Mouse (Mus musculus) CH12.LX (cell line): Measurements from ENCODE around the gene Cryz. TPM values are rescaled to one million over a fixed set of nuclear protein-coding genes. Genes with fewer than 3 reads are reported as not detected.

Experiments
- DNase-seq: peaks from one replicate; pipeline ENCODE4 v3.0.0-alpha.2; 2013; ENCODE audit errors: extremely low read depth
- H3K27ac ChIP-seq: 2 replicates; pipeline ENCODE4 v1.5.1; 2012; ENCODE audit warnings: low read depth, mild to moderate bottlenecking, control low read depth, moderate library complexity; ENCODE audit not compliant: insufficient read depth
- H3K27me3 ChIP-seq: replicated peaks from 2 replicates; pipeline ENCODE3; 2012; ENCODE audit warnings: inconsistent platforms
- H3K36me3 ChIP-seq, 2 experiments: replicated peaks in 1 of 2; 2 replicates each; pipeline versions ENCODE3 to v1.6.1; 2012; ENCODE audit warnings: inconsistent platforms in 1 of 2, low read length in 1 of 2, mild to moderate bottlenecking in 1 of 2, mixed read lengths in 1 of 2, moderate library complexity in 1 of 2; ENCODE audit not compliant: control insufficient read depth in 1 of 2, insufficient read depth in 1 of 2
- H3K4me1 ChIP-seq, 2 experiments: 2 replicates each; pipeline ENCODE4 v1.6.1; 2012; ENCODE audit warnings: inconsistent platforms in 1 of 2, moderate library complexity in 1 of 2; ENCODE audit not compliant: insufficient read depth in 2 of 2, control insufficient read depth in 1 of 2
- H3K4me2 ChIP-seq: 2 replicates; pipeline ENCODE4 v1.6.1; 2012; ENCODE audit warnings: low read depth, mild to moderate bottlenecking, control low read depth; ENCODE audit not compliant: poor library complexity, insufficient read depth, severe bottlenecking
- H3K4me3 ChIP-seq, 3 experiments: fragments of 150-350 bp in 1 of 3; sonication (generic) in 1 of 3; replicated peaks in 1 of 3; 2 replicates each; pipeline versions ENCODE3 to v1.5.1; 2011 to 2012; ENCODE audit warnings: low read depth in 2 of 3, low read length in 2 of 3, mild to moderate bottlenecking in 2 of 3, moderate library complexity in 2 of 3, control low read depth in 1 of 3, improper control_type of control experiment in 1 of 3, inconsistent platforms in 1 of 3, mixed read lengths in 1 of 3; ENCODE audit not compliant: poor library complexity in 1 of 3
- H3K79me2 ChIP-seq: replicated peaks from 2 replicates; pipeline ENCODE4 v1.6.1; 2012; ENCODE audit warnings: mild to moderate bottlenecking, moderate library complexity; ENCODE audit not compliant: control insufficient read depth, poor library complexity, insufficient read depth, severe bottlenecking; ENCODE audit errors: extremely low read depth
- H3K9ac ChIP-seq: 2 replicates; pipeline ENCODE4 v1.6.1; 2012; ENCODE audit warnings: low read depth, mild to moderate bottlenecking, control low read depth, moderate library complexity; ENCODE audit not compliant: insufficient read depth
- H3K9me3 ChIP-seq: replicated peaks from 2 replicates; pipeline ENCODE3; 2012; ENCODE audit warnings: low read length, inconsistent platforms, mixed read lengths
- BHLHE40 ChIP-seq: IDR thresholded peaks from 2 replicates; pipeline ENCODE4 v1.6.1; 2011; ENCODE audit warnings: mild to moderate bottlenecking, low read depth, low read length, improper control_type of control experiment
- CHD1 ChIP-seq: IDR thresholded peaks from 2 replicates; pipeline ENCODE4 v1.6.1; 2012; ENCODE audit warnings: low read depth, low read length, improper control_type of control experiment, inconsistent platforms
- CHD2 ChIP-seq: IDR thresholded peaks from 2 replicates; pipeline ENCODE4 v1.6.1; 2011; ENCODE audit warnings: low read length, improper control_type of control experiment
- CTCF ChIP-seq, 2 experiments: IDR thresholded peaks in 1 of 2; conservative IDR thresholded peaks in 1 of 2; 2 replicates each; pipeline ENCODE4 v1.5.1; 2011 to 2012; ENCODE audit warnings: low read depth in 2 of 2, low read length in 2 of 2, improper control_type of control experiment in 1 of 2, inconsistent platforms in 1 of 2, mild to moderate bottlenecking in 1 of 2, moderate library complexity in 1 of 2
- E2F4 ChIP-seq: IDR thresholded peaks from 2 replicates; pipeline ENCODE4 v1.6.1; 2011; ENCODE audit warnings: low read depth, low read length, improper control_type of control experiment; ENCODE audit not compliant: insufficient replicate concordance
- ELF1 ChIP-seq: IDR thresholded peaks from 2 replicates; pipeline ENCODE4 v1.6.1; 2014; ENCODE audit warnings: low read depth, mild to moderate bottlenecking, inconsistent platforms, low read length, improper control_type of control experiment
- EP300 ChIP-seq: IDR thresholded peaks from 2 replicates; pipeline ENCODE4 v1.6.1; 2011; ENCODE audit warnings: low read length, improper control_type of control experiment
- GABPA ChIP-seq: IDR thresholded peaks from 2 replicates; pipeline ENCODE4 v1.6.1; 2012; ENCODE audit warnings: low read depth, low read length, improper control_type of control experiment, inconsistent platforms; ENCODE audit not compliant: insufficient replicate concordance
- HCFC1 ChIP-seq: IDR thresholded peaks from 2 replicates; pipeline ENCODE4 v1.6.1; 2012; ENCODE audit warnings: low read depth, mild to moderate bottlenecking, inconsistent platforms, low read length, improper control_type of control experiment
- IRF4 ChIP-seq: IDR thresholded peaks from 2 replicates; pipeline ENCODE4 v1.6.1; 2014; ENCODE audit warnings: low read depth, mild to moderate bottlenecking, inconsistent platforms, low read length, improper control_type of control experiment
- KAT2A ChIP-seq: IDR thresholded peaks from 2 replicates; pipeline ENCODE4 v1.6.1; 2012; ENCODE audit warnings: low read length, improper control_type of control experiment, inconsistent platforms; ENCODE audit not compliant: insufficient replicate concordance
- MAFK ChIP-seq: IDR thresholded peaks from 2 replicates; pipeline ENCODE4 v1.6.1; 2011; ENCODE audit warnings: low read length, improper control_type of control experiment; ENCODE audit not compliant: insufficient replicate concordance
- MAX ChIP-seq: IDR thresholded peaks from 2 replicates; pipeline ENCODE4 v1.6.1; 2011; ENCODE audit warnings: low read length, improper control_type of control experiment
- MAZ ChIP-seq: IDR thresholded peaks from 2 replicates; pipeline ENCODE4 v1.6.1; 2012; ENCODE audit warnings: low read depth, mild to moderate bottlenecking, inconsistent platforms, low read length, improper control_type of control experiment, moderate library complexity
- MXI1 ChIP-seq: IDR thresholded peaks from 2 replicates; pipeline ENCODE4 v1.6.1; 2011; ENCODE audit warnings: mild to moderate bottlenecking, low read depth, low read length, improper control_type of control experiment
- MYC ChIP-seq: IDR thresholded peaks from 2 replicates; pipeline ENCODE4 v1.6.1; 2011; ENCODE audit warnings: low read depth, mild to moderate bottlenecking, improper control_type of control experiment, low read length
- NELFE ChIP-seq: IDR thresholded peaks from 2 replicates; pipeline ENCODE4 v1.6.1; 2011; ENCODE audit warnings: low read depth, low read length, improper control_type of control experiment
- NRF1 ChIP-seq: IDR thresholded peaks from 2 replicates; pipeline ENCODE4 v1.6.1; 2014; ENCODE audit warnings: low read depth, mild to moderate bottlenecking, inconsistent platforms, low read length, improper control_type of control experiment, moderate library complexity
- PAX5 ChIP-seq: IDR thresholded peaks from 2 replicates; pipeline ENCODE4 v1.6.1; 2012; ENCODE audit warnings: low read length, inconsistent platforms, mixed read lengths
- POLR2AphosphoS2 ChIP-seq: IDR thresholded peaks from 2 replicates; pipeline ENCODE4 v1.6.1; 2011; ENCODE audit warnings: low read depth, low read length, improper control_type of control experiment
- RAD21 ChIP-seq: IDR thresholded peaks from 2 replicates; pipeline ENCODE4 v1.6.1; 2011; ENCODE audit warnings: low read depth, mild to moderate bottlenecking, low read length, improper control_type of control experiment, moderate library complexity
- RCOR1 ChIP-seq: conservative IDR thresholded peaks from 2 replicates; pipeline ENCODE4 v1.6.1; 2012; ENCODE audit warnings: low read depth, mild to moderate bottlenecking, inconsistent platforms, low read length, improper control_type of control experiment
- TBP ChIP-seq: conservative IDR thresholded peaks from 2 replicates; pipeline ENCODE4 v1.6.1; 2011; ENCODE audit warnings: low read depth, low read length, improper control_type of control experiment
- TCF12 ChIP-seq: IDR thresholded peaks from 2 replicates; pipeline ENCODE4 v1.6.1; 2014; ENCODE audit warnings: low read depth, mild to moderate bottlenecking, inconsistent platforms, low read length, improper control_type of control experiment
- UBTF ChIP-seq: IDR thresholded peaks from 2 replicates; pipeline ENCODE4 v1.6.1; 2012; ENCODE audit warnings: low read depth, mild to moderate bottlenecking, inconsistent platforms, low read length, improper control_type of control experiment, moderate library complexity
- USF1 ChIP-seq: IDR thresholded peaks from 2 replicates; pipeline ENCODE4 v1.6.1; 2014; ENCODE audit warnings: low read depth, mild to moderate bottlenecking, inconsistent platforms, low read length, improper control_type of control experiment
- USF2 ChIP-seq: conservative IDR thresholded peaks from 2 replicates; pipeline ENCODE4 v1.6.1; 2011; ENCODE audit warnings: low read depth, low read length, improper control_type of control experiment
- ZKSCAN1 ChIP-seq: IDR thresholded peaks from 2 replicates; pipeline ENCODE4 v1.6.1; 2012; ENCODE audit warnings: low read depth, inconsistent platforms, low read length, improper control_type of control experiment, borderline replicate concordance
- ZMIZ1 ChIP-seq: IDR thresholded peaks from 2 replicates; pipeline ENCODE4 v1.6.1; 2012; ENCODE audit warnings: low read depth, mild to moderate bottlenecking, inconsistent platforms, low read length, improper control_type of control experiment
- ZNF384 ChIP-seq: IDR thresholded peaks from 2 replicates; pipeline ENCODE4 v1.6.1; 2012; ENCODE audit warnings: low read depth, low read length, improper control_type of control experiment, inconsistent platforms
- dilution Hi-C: fragments of 300-500 bp; cut with MboI; formaldehyde crosslinking; loops from 2 replicates; pipeline ENCODE4 v1.14.3; 2020; ENCODE audit warnings: low sequenced_read_pairs; ENCODE audit not compliant: extremely low pct_unique_long_range_greater_than_20kb, extremely low pct_ligation_motif_present
- in situ Hi-C: fragments of 300-500 bp; cut with MboI; formaldehyde crosslinking; loops from 3 replicates; pipeline ENCODE4 v1.14.3; 2019; ENCODE audit warnings: low sequenced_read_pairs, low pct_ligation_motif_present, low pct_unique_long_range_greater_than_20kb, mixed read lengths
- polyA plus RNA-seq: library from polyadenylated mRNA; unstranded; fragments of >175 nt; gene quantifications from 2 replicates; pipeline ENCODE4 v1.2.1, GENCODE M21; 2012; ENCODE audit warnings: low read depth; ENCODE audit not compliant: insufficient read length
- total RNA-seq, 2 experiments: library from RNA; depleted of rRNA; stranded (reverse); fragments of 300-350 nt in 1 of 2; fragments of >200 nt in 1 of 2; gene quantifications; 2 replicates each; pipeline ENCODE4 v1.2.3; 2012 to 2014

The Cryz gene
- total and polyA plus RNA-seq, 3 experiments = 29.2 to 39.8 (median 31.2) TPM

- no peak overlapping the region for H3K9ac ChIP-seq
- no peaks in the 10 kb centered on the region for H3K27me3 ChIP-seq
- dilution Hi-C loops = no loop called here
- H3K36me3 ChIP-seq = peaks cover 38 to 62% of the 10 kb centered on the region in 2 experiments
- peaks cover 2 to 19% of the 10 kb centered on the region in 2 experiments; a peak in 3 of 4 replicates for H3K4me1 ChIP-seq
- no peak overlapping the region for H3K4me3 ChIP-seq
- no peaks in the 10 kb centered on the region for H3K79me2 ChIP-seq
- DNase-seq = no peak
- no peak overlapping the region for H3K4me2 ChIP-seq
- TF ChIP-seq MAX (no peak), CTCF (conservative IDR thresholded peaks at IDR 0.05 in 1 of 2, IDR thresholded peaks at IDR 0.05 in 1 of 2; ENCODE audit: low read depth in 2 of 2, low read length in 2 of 2) (no peak), TCF12 (no peak), UBTF (no peak), ELF1 (no peak)
- TF ChIP-seq, all 38 proteins: peak for 0
- Histone ChIP-seq H3K9me3 (no peaks in the 10 kb centered on the region), H3K27ac (no peak overlapping the region)
- in situ Hi-C loops = no loop called here
Observed at GRCm38 (mm10) chr3:154594156-154594555, 2.4 kb upstream of the Cryz start.

GRCm38 (mm10) chr3:154596934-154597554, 533 bp downstream of the Cryz start, which contains the start of gene Tyw3:
Gene Tyw3, minus strand, starts transcription at chr3:154597104.
- Histone ChIP-seq H3K9ac (peak within 1 kb of the TSS; percentile 96), H3K36me3 (peaks cover 18 to 33% of the 10 kb centered on the region in 2 experiments), H3K79me2 (no peaks in the 10 kb centered on the region), H3K4me2 (peak within 1 kb of the TSS; percentile 85), H3K27me3 (no peaks in the 10 kb centered on the region), H3K27ac (peak within 1 kb of the TSS; percentile 89), H3K4me1 (peaks cover 2 to 19% of the 10 kb centered on the region in 2 experiments; a peak in 3 of 4 replicates), H3K4me3 (peak within 1 kb of the TSS; percentile 68 to 95 (median 90)), H3K9me3 (no peaks in the 10 kb centered on the region)
- peak; percentile 98 for DNase-seq
- in situ Hi-C loops (no loop called here), dilution Hi-C loops (no loop called here)
- peak; percentile 79 for TF ChIP-seq MAZ
- peak in 1 of 2 experiments; percentile 70; a peak in 2 of 4 replicates for TF ChIP-seq CTCF (conservative IDR thresholded peaks at IDR 0.05 in 1 of 2, IDR thresholded peaks at IDR 0.05 in 1 of 2; ENCODE audit: low read depth in 2 of 2, low read length in 2 of 2)
- peak; percentile 47; the same call in 1 of the 2 replicates for TF ChIP-seq EP300
- TF ChIP-seq E2F4 = peak; percentile 41; the same call in 1 of the 2 replicates
- TF ChIP-seq USF1 = no peak
- peak; percentile 28; the same call in 1 of the 2 replicates for TF ChIP-seq BHLHE40
- no peak for TF ChIP-seq ZKSCAN1
- TF ChIP-seq PAX5 = no peak
- peak; percentile 78; the same call in 1 of the 2 replicates for TF ChIP-seq IRF4
- peak; percentile 68 for TF ChIP-seq TBP
- TF ChIP-seq KAT2A = peak; percentile 84; the same call in 1 of the 2 replicates
- peak; percentile 81 for TF ChIP-seq ELF1
- peak; percentile 90; the same call in 1 of the 2 replicates for TF ChIP-seq ZMIZ1
- peak; percentile 74 for TF ChIP-seq NRF1
- peak; percentile 47; the same call in 1 of the 2 replicates for TF ChIP-seq MAFK
- TF ChIP-seq TCF12 = peak; percentile 85
- TF ChIP-seq UBTF = peak; percentile 79
- no peak for TF ChIP-seq RAD21
- no peak for TF ChIP-seq RCOR1
- TF ChIP-seq MXI1 = peak; percentile 91
- peak; percentile 88 for TF ChIP-seq MYC
- TF ChIP-seq NELFE = peak; percentile 75
- TF ChIP-seq MAX = peak; percentile 69
- TF ChIP-seq HCFC1 = peak; percentile 93
- no peak for TF ChIP-seq CHD1
- no peak for TF ChIP-seq USF2
- TF ChIP-seq ZNF384 = peak; percentile 89
- peak; percentile 15; the same call in 1 of the 2 replicates for TF ChIP-seq GABPA
- TF ChIP-seq POLR2AphosphoS2 = peak; percentile 73
- peak; percentile 64; the same call in 1 of the 2 replicates for TF ChIP-seq CHD2
